Comparison of ENCODE assay signal across 30 mouse cellular contexts in genomic region chr17:49697220-49697619, GRCm38 (mm10).
"Had no signal": no experiment of that assay in that cellular context is flagged by ENCODE, and none has a peak within 500 bp of the region (broad histone marks: within the 10 kb centered on the region; RNA-seq: fewer than 3 reads in every experiment).

No protein-coding gene starts in this region.

- H3K9me3 ChIP-seq: limb, embryonic 10.5 days; limb, embryonic 12.5 days; limb, embryonic 13.5 days; limb, embryonic 15.5 days; liver, embryonic 12.5 days; liver, embryonic 13.5 days; liver, embryonic 15.5 days; midbrain, embryonic 10.5 days; midbrain, embryonic 12.5 days; midbrain, embryonic 13.5 days; midbrain, embryonic 15.5 days; neural tube, embryonic 12.5 days had no signal

- DNase-seq: layer of hippocampus, postnatal 36 days; left cerebral cortex, postnatal 4 days; liver; liver, embryonic 13.5 days; liver, postnatal 0 days; lung, adult 18-20 months; lung, adult 2 months; lung, postnatal 10 days; lung, postnatal 36 days; lung, postnatal 4 days; midbrain, embryonic 14.5 days had no signal

- H3K27ac ChIP-seq: left cerebral cortex, adult 2 months; limb, embryonic 10.5 days; limb, embryonic 12.5 days; limb, embryonic 13.5 days; limb, embryonic 15.5 days; liver, embryonic 12.5 days; liver, embryonic 13.5 days; liver, embryonic 14.5 days; liver, embryonic 15.5 days; macrophage; midbrain, embryonic 10.5 days; midbrain, embryonic 12.5 days; midbrain, embryonic 13.5 days; midbrain, embryonic 15.5 days; neural tube, embryonic 12.5 days had no signal

- H3K4me1 ChIP-seq: limb, embryonic 12.5 days; limb, embryonic 13.5 days; liver, embryonic 12.5 days; liver, embryonic 13.5 days; liver, embryonic 15.5 days; megakaryocyte, embryonic 14.5 days; midbrain, embryonic 10.5 days; midbrain, embryonic 12.5 days; midbrain, embryonic 13.5 days; midbrain, embryonic 15.5 days; neural tube, embryonic 12.5 days had no signal

- H3K9ac ChIP-seq: limb, embryonic 12.5 days; limb, embryonic 13.5 days; limb, embryonic 15.5 days; liver, embryonic 12.5 days; liver, embryonic 13.5 days; liver, embryonic 14.5 days; liver, embryonic 15.5 days; liver, postnatal 0 days; midbrain, embryonic 12.5 days; midbrain, embryonic 13.5 days; midbrain, embryonic 15.5 days; neural tube, embryonic 12.5 days had no signal

- ATAC-seq: liver, embryonic 12.5 days; liver, postnatal 0 days; midbrain, embryonic 13.5 days; midbrain, embryonic 15.5 days; midbrain, embryonic 16.5 days had no signal

- H3K4me2 ChIP-seq: limb, embryonic 12.5 days; limb, embryonic 13.5 days; limb, embryonic 15.5 days; liver, embryonic 11.5 days; liver, embryonic 12.5 days; liver, embryonic 13.5 days; liver, embryonic 15.5 days; midbrain, embryonic 11.5 days; midbrain, embryonic 12.5 days; midbrain, embryonic 13.5 days; midbrain, embryonic 15.5 days; neural tube, embryonic 12.5 days had no signal

- H3K4me3 ChIP-seq: left cerebral cortex, adult 2 months; limb, embryonic 10.5 days; limb, embryonic 12.5 days; limb, embryonic 13.5 days; limb, embryonic 15.5 days; liver, embryonic 12.5 days; liver, embryonic 13.5 days; liver, embryonic 15.5 days; megakaryocyte, embryonic 14.5 days; midbrain, embryonic 10.5 days; midbrain, embryonic 12.5 days; midbrain, embryonic 13.5 days; midbrain, embryonic 15.5 days; myocyte; neural tube, embryonic 12.5 days had no signal

- H3K36me3 ChIP-seq: limb, embryonic 10.5 days; limb, embryonic 12.5 days; limb, embryonic 13.5 days; limb, embryonic 15.5 days; liver, embryonic 12.5 days; liver, embryonic 13.5 days; liver, embryonic 15.5 days; midbrain, embryonic 10.5 days; midbrain, embryonic 12.5 days; midbrain, embryonic 13.5 days; midbrain, embryonic 15.5 days; neural tube, embryonic 12.5 days had no signal

- H3K27me3 ChIP-seq: limb, embryonic 12.5 days; limb, embryonic 15.5 days; liver, embryonic 12.5 days; liver, embryonic 13.5 days; liver, embryonic 15.5 days; megakaryocyte, embryonic 14.5 days; midbrain, embryonic 12.5 days; midbrain, embryonic 13.5 days; midbrain, embryonic 15.5 days had no signal
